Mouse (Mus musculus) midbrain, embryonic 11.5 days (tissue): ENCODE measurements around the gene Rrm1. TPM values are rescaled to one million over a fixed set of nuclear protein-coding genes. Genes with fewer than 3 reads are reported as not detected.

ENCODE experiments used
- polyA plus RNA-seq: library from polyadenylated mRNA; unstranded; fragments of >200 nt; fragmentation: Nextera tagmentation; extraction: Ambion mirVana; gene quantifications from 2 replicates; pipeline ENCODE4 v1.2.1, GENCODE M21; 2014

The Rrm1 gene
- polyA plus RNA-seq, 1 experiment from 2014 or later: 234 TPM

Other genes with a start within 250 kb of the Rrm1 start
- 42.0 and 45.0 TPM in 2 replicates for gene Nup98, start 231.5 kb upstream of the Rrm1 start, polyA plus RNA-seq
- 51.6 and 52.1 TPM in 2 replicates for gene Pgap2, start 231.5 kb upstream of the Rrm1 start, polyA plus RNA-seq
- gene Rhog, start 185.6 kb upstream of the Rrm1 start, polyA plus RNA-seq: 29.4 and 31.4 TPM in 2 replicates
- gene Stim1, start 173.9 kb upstream of the Rrm1 start, polyA plus RNA-seq: 9.1 and 11.6 TPM in 2 replicates
- 0.25 and 0.33 TPM in 2 replicates for gene Olfr543, start 40.0 kb downstream of the Rrm1 start, polyA plus RNA-seq
- gene Olfr544, start 46.6 kb downstream of the Rrm1 start, polyA plus RNA-seq: 0.04 and 0.10 TPM in 2 replicates
- 0.16 TPM in 1 of 2 replicates, not detected in the other for gene Olfr545, start 57.9 kb downstream of the Rrm1 start, polyA plus RNA-seq
- not detected in 2 replicates for gene Olfr547, start 93.1 kb downstream of the Rrm1 start, polyA plus RNA-seq
- gene Olfr548-ps1, start 99.2 kb downstream of the Rrm1 start, polyA plus RNA-seq: not detected in 2 replicates
- gene Olfr549, start 108.2 kb downstream of the Rrm1 start, polyA plus RNA-seq: not detected in 2 replicates
- 0.42 and 0.44 TPM in 2 replicates for gene Trim21, start 123.8 kb downstream of the Rrm1 start, polyA plus RNA-seq
- gene Olfr550, start 129.7 kb downstream of the Rrm1 start, polyA plus RNA-seq: not detected in 2 replicates
- gene Olfr551, start 150.2 kb downstream of the Rrm1 start, polyA plus RNA-seq: not detected in 2 replicates
- gene Olfr552, start 156.1 kb downstream of the Rrm1 start, polyA plus RNA-seq: not detected in 2 replicates
- not detected in 2 replicates for gene Olfr553, start 176.5 kb downstream of the Rrm1 start, polyA plus RNA-seq
- gene Olfr554, start 196.7 kb downstream of the Rrm1 start, polyA plus RNA-seq: not detected in 2 replicates
- not detected in 2 replicates for gene Olfr555, start 217.1 kb downstream of the Rrm1 start, polyA plus RNA-seq
- not detected in 2 replicates for gene Olfr556, start 223.2 kb downstream of the Rrm1 start, polyA plus RNA-seq
- gene Trim68, start 245.6 kb downstream of the Rrm1 start, polyA plus RNA-seq: 9.5 and 10.8 TPM in 2 replicates